Mouse (Mus musculus) cerebellum, postnatal 4 days (tissue): ENCODE measurements at regions not wholly inside any gene's neighbourhood (a gene's known extent, or its start where the extent isn't known, plus 50 kb on each side); places are given as distances from the start of the nearest gene placed in this dataset.

ENCODE experiments used
- DNase-seq, 2 experiments: peaks; one replicate each; pipeline ENCODE4 v3.0.0; 2022; ENCODE audit warnings: low spot score in 2 of 2, mixed read lengths in 1 of 2

DNA sequence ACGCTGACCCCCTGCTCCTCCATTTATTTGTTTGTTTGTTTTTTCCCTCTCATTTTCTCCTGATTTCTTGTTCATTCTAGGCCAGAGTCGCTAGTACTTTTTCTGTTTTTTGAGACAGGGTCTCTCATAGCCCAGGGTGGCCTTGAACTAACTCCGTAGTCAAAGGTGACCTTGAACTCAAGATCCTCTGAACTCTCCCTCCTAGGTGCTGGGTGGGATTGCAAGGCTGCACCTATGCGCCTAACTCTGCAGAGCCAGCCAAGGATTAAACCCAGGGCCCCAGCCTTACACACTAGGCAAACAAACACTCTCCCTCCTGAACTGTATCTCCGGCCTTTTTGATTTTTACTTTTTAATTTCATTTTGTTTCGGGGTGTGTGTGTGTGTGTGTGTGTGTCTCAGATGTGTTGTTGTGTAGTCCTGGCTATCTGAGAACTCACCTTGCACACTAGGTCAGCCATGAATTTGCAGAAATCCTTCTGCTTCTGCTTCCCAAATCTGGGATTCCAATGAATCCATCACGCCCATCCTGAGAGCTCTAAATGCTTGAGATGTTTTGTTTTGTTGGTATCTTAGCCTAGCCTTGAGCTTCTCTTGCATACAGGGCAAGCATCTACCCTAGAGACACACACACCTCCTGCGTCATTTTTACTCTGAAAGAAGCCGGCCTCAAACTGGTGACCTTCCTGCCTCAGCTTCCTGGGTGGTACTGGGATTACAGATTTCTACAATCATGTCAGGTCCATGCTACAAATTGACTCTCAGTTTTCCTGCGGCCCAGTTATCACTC is 56.3 kb upstream of the Tbx3 start:
- no peak for DNase-seq

GRCm38 (mm10) chr5:119615681-119616080 is 54.8 kb upstream of the Tbx3 start:
- no peak for DNase-seq

DNA sequence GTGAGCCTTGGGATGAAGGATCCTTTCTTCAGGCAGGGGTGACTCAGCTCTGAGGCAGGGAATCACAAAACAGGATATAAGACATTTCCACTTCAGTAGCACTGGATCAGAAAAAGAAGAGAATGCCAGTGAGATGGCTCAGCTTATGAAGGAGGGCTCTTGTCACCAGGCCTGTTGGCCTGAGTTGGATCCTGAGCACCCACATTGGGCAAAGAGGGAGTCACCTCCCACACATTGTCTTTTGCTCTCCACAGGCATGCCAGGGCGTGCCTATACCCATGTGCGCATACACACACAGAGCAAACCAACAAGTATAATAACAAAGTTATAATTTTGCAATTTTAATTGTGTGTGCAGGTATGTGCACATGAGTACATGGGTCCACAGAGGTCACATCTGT is 52.6 kb upstream of the Tbx3 start:
- no peak for DNase-seq

DNA sequence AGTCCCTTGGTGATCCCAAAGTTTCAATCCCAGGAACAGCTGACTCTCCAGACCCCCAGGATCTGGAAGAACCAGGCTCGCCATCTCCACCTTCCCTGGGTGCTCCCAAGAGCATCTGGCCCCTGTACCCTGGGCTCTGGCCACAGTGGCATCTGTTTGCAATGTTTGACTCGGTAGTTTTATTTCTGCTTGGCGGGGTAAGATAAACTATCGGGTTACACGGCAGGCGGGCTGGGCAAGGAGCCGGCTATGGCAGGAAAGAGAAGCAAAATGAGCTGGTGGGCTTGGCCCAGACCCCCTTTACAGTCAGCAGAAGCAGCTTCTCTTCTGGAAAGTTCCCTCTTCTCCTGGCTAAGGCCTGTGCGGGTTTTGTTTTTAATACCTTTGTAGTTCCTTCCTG is 50.6 kb upstream of the Tbx3 start:
- DNase-seq = no peak
